Mouse (Mus musculus) cerebellum, adult 2 months (tissue): ENCODE results near the gene St8sia2.

Experiments used
- CTCF ChIP-seq: fragments of 200-500 bp; IDR thresholded peaks from 2 replicates; pipeline ENCODE4 v1.5.1; 2011; ENCODE audit warnings: low read depth, mild to moderate bottlenecking, control low read depth, low read length, moderate library complexity, borderline replicate concordance; ENCODE audit not compliant: insufficient read depth
- POLR2A ChIP-seq: fragments of 200-500 bp; IDR thresholded peaks from 2 replicates; pipeline ENCODE4 v1.6.1; 2011; ENCODE audit warnings: low read length, control low read depth, borderline replicate concordance; ENCODE audit not compliant: insufficient read depth

DNA sequence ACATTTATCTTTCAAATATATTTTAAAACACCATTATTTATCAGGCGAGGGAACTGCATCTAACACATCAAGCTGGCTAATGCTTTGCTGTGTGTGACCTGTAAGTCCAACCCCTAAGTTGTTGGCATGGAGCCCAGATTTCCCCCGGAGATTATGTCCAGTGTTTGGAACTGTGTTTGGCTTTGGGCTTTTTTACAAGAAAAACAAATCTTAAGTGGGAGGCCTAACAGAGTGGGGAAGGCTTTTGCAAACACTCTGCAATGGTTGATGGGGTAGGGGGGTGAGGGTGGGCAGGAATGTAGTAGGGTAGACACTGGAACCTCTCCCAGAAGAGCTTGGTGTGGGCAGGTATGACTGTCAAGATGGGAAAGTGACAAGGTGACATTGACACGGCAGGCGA, 71.8 kb downstream of the St8sia2 start:
- no peak for TF ChIP-seq CTCF
- TF ChIP-seq POLR2A: no peak
